Mouse (Mus musculus): ENCODE measurements around the gene Slc5a6. TPM values are rescaled to one million over a fixed set of nuclear protein-coding genes. Genes with fewer than 3 reads are reported as not detected.
A peak's percentile ranks its signal among the peaks of the same experiment; 100 is the strongest.
"Not testable (repeated sequence)": the region's sequence is repeated elsewhere in the genome, so short reads cannot be mapped to it uniquely, and the experiment has no call there.

Slc5a6 gene
- polyA plus RNA-seq, 1 experiment from 2014 or later = 18.8 TPM

DNA sequence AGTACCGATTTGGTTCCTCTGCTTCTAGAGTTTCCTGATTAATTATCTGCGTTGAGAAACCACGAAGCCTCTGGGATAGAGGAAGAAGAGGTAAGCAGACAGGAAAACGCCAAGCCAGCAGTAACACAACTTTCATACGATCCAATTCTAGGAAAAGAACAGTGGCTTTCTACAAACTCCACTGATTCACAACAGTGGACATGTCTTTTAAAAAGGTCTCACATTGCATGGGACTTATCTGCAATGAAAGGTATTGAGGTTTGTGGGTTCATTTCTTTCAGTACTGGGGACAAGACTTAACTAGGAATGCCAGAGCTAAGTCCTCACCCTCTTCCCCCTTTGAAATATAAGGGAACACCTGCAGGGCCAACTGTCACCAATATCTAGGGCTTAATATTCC is 1.6 kb downstream of the Slc5a6 start:
- ATAC-seq = no peak
- 76% methylated on average over 5 of the region's 5 CpGs for WGBS
- peaks cover 6% of the 10 kb centered on the region; the same call in 1 of the 2 replicates for H3K4me1 ChIP-seq (ENCODE audit: control insufficient read depth, insufficient read depth, low read length)
- peak overlapping the region; percentile 84 for H3K4me2 ChIP-seq (ENCODE audit: low read depth, low read length)
- no peaks in the 10 kb centered on the region; the same call in 1 of the 2 replicates for H3K36me3 ChIP-seq (ENCODE audit: control insufficient read depth, insufficient read depth, low read length)
- no peak overlapping the region for H3K27ac ChIP-seq (ENCODE audit: low read length)
- H3K9ac ChIP-seq (ENCODE audit: low read depth, low read length) = peak overlapping the region; percentile 96; the same call in 1 of the 2 replicates
- H3K9me3 ChIP-seq (ENCODE audit: control insufficient read depth, low read length) = no peaks in the 10 kb centered on the region
- peak overlapping the region; percentile 81 for H3K4me3 ChIP-seq (ENCODE audit: low read length)
- H3K27me3 ChIP-seq (replicated peaks; ENCODE audit: control insufficient read depth, insufficient read depth, low read length) = no peaks in the 10 kb centered on the region

DNA sequence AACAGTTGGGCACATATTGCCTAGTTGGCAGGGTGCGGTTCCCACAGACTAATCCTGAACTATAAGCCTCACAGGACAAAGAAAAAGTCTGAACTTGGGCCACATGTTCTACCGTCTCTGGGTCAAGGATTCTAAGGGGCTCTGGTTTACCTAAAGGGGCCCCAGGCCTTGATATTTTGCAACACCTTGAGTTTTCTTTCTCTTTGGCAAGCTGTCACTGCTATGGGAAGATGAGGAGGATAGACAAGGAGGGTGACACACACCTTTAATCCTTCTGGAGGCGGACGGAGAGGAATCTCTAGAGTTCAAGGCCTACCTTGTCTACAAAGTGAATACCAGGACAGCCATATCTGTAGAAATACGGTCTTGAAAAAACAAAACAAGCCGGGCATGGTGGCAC is 2.3 kb downstream of the Slc5a6 start:
- 0 out of 2 replicates have a peak overlapping the region, but pooled peaks have one; percentile 84 for H3K4me2 ChIP-seq (ENCODE audit: low read depth, low read length)
- no peak for ATAC-seq

DNA sequence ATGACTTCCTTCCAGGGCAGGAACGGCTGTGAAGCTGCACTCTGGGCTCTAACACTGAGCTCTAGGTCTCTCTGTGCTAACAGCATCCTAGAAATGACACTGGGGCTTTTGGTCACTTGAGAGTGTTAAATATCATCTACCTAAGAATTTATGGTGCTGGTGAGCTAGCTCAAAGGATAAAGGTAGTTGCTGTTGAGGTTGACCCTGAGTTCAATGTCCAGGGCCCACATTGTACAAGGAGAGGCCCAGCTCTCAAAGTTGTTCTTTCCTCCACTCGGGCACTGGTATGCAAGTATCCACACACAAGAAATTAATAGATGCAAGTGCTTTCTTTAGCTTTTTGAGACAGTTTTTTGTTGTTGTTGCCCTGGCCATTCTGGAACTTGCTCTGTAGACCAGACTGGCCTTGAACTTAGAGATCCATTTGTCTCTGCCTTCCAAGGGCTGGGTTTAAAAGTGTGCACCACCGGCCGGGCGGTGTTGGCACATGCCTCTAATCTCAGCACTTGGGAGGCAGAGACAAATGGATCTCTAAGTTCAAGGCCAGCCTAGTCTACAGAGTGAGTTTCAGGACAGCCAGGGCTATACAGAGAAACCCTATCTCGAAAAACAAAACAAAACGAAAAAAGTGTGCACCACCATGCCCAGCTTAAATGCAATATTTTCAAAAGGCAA is 10.4 kb downstream of the Slc5a6 start:
- Histone ChIP-seq H3K9me3 (ENCODE audit: control insufficient read depth, low read length) (no peaks in the 10 kb centered on the region), H3K27ac (ENCODE audit: low read length) (no peak overlapping the region; the same call in 1 of the 2 replicates), H3K36me3 (ENCODE audit: control insufficient read depth, insufficient read depth, low read length) (no peaks in the 10 kb centered on the region), H3K4me3 (ENCODE audit: low read length) (no peak overlapping the region), H3K9ac (ENCODE audit: low read depth, low read length) (no peak overlapping the region), H3K4me2 (ENCODE audit: low read depth, low read length) (no peak overlapping the region), H3K4me1 (ENCODE audit: control insufficient read depth, insufficient read depth, low read length) (no peaks in the 10 kb centered on the region), H3K27me3 (replicated peaks; ENCODE audit: control insufficient read depth, insufficient read depth, low read length) (no peaks in the 10 kb centered on the region)
- 90% methylated on average over 7 of the region's 7 CpGs for WGBS
- peak; percentile 22; the same call in 1 of the 2 replicates for ATAC-seq

More for the DNA sequence above, 2.3 kb downstream of the Slc5a6 start:
- Histone ChIP-seq H3K4me1 (ENCODE audit: control insufficient read depth, insufficient read depth, low read length) (peaks cover 6% of the 10 kb centered on the region; the same call in 1 of the 2 replicates), H3K27me3 (replicated peaks; ENCODE audit: control insufficient read depth, insufficient read depth, low read length) (no peaks in the 10 kb centered on the region), H3K9me3 (ENCODE audit: control insufficient read depth, low read length) (no peaks in the 10 kb centered on the region), H3K9ac (ENCODE audit: low read depth, low read length) (no peak overlapping the region), H3K4me3 (ENCODE audit: low read length) (no peak overlapping the region), H3K36me3 (ENCODE audit: control insufficient read depth, insufficient read depth, low read length) (no peaks in the 10 kb centered on the region; the same call in 1 of the 2 replicates), H3K27ac (ENCODE audit: low read length) (no peak overlapping the region)
- 91% methylated on average over 6 of the region's 6 CpGs for WGBS

DNA sequence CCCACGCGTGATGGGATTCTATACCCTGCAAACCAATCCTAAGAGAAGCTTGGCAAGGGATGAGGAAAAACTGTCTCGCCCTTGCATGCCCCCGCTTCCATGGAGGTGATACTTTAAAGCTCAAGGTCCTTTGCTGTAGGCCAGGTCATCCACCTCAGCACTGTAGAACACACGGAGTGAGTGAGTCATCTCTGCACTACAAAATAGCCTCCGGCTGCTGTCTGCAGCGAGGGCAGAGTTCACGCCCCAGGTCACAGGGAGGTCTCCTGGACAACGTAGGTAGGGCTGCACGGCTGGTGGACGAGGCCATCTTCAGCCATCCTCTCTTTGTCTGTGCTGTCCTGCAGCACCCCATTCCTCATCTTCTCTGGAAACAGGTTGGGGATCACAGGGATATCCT is 12.2 kb downstream of the Slc5a6 start:
- WGBS = 76% methylated on average over 11 of the region's 11 CpGs
- ATAC-seq = peak; percentile 51; the same call in 1 of the 2 replicates
- H3K4me3 ChIP-seq (ENCODE audit: low read length); H3K4me1 ChIP-seq (ENCODE audit: control insufficient read depth, insufficient read depth, low read length); H3K9me3 ChIP-seq (ENCODE audit: control insufficient read depth, low read length); H3K36me3 ChIP-seq (ENCODE audit: control insufficient read depth, insufficient read depth, low read length); H3K27ac ChIP-seq (ENCODE audit: low read length); H3K9ac ChIP-seq (ENCODE audit: low read depth, low read length); H3K4me2 ChIP-seq (ENCODE audit: low read depth, low read length); H3K27me3 ChIP-seq (replicated peaks; ENCODE audit: control insufficient read depth, insufficient read depth, low read length): not testable (repeated sequence)

DNA sequence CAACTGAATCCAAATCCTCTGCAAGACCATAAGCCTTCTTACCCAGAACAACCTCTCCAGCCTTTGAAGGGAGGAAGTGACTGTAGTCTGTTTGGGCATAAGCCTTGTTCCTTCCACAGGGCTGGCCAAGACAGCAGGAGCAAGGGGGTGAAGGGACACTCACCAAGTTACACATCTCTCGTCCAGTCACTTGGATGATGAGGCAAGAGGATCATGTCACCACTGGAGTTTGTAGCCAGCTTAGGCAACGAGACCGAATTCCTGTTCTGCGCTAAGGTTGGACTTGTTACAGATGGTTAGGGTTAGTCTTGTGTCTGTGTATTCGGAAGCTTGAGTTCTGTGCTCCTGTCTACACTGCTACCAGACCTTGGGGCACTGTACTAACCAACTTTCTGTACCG is 14.1 kb downstream of the Slc5a6 start:
- Histone ChIP-seq H3K27ac (ENCODE audit: low read length) (no peak overlapping the region), H3K4me2 (ENCODE audit: low read depth, low read length) (no peak overlapping the region), H3K9me3 (ENCODE audit: control insufficient read depth, low read length) (no peaks in the 10 kb centered on the region), H3K9ac (ENCODE audit: low read depth, low read length) (no peak overlapping the region), H3K4me1 (ENCODE audit: control insufficient read depth, insufficient read depth, low read length) (peaks cover 3% of the 10 kb centered on the region; the same call in 1 of the 2 replicates), H3K27me3 (replicated peaks; ENCODE audit: control insufficient read depth, insufficient read depth, low read length) (no peaks in the 10 kb centered on the region), H3K36me3 (ENCODE audit: control insufficient read depth, insufficient read depth, low read length) (no peaks in the 10 kb centered on the region), H3K4me3 (ENCODE audit: low read length) (no peak overlapping the region)
- 92% methylated on average over 6 of the region's 6 CpGs for WGBS
- no peak for ATAC-seq

DNA sequence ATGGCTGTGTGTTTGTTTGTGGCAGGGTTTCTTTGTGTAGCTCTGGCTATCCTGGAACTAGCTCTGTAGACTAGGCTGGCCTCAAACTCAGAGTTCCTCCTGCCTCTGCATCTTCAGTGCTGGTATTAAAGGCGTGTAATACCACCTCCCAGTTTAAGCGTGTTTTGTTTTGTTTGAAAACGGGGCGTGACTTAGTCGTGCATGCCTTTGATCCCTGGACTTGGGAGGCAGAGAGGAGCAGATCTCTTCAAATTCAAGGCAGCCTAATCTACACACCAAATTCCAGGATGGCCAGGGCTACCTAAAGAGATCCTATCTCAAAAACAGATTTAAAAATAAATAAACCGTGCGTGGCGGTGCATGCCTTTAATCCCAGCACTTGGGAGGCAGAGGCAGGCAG is 17.2 kb downstream of the Slc5a6 start:
- ATAC-seq = no peak
- H3K27me3 ChIP-seq (replicated peaks; ENCODE audit: control insufficient read depth, insufficient read depth, low read length) = no peaks in the 10 kb centered on the region
- no peaks in the 10 kb centered on the region for H3K36me3 ChIP-seq (ENCODE audit: control insufficient read depth, insufficient read depth, low read length)
- H3K27ac ChIP-seq (ENCODE audit: low read length) = no peak overlapping the region
- H3K4me2 ChIP-seq (ENCODE audit: low read depth, low read length) = no peak overlapping the region
- H3K4me3 ChIP-seq (ENCODE audit: low read length) = no peak overlapping the region
- H3K9me3 ChIP-seq (ENCODE audit: control insufficient read depth, low read length) = no peaks in the 10 kb centered on the region
- H3K9ac ChIP-seq (ENCODE audit: low read depth, low read length) = no peak overlapping the region
- WGBS = 81% methylated on average over 8 of the region's 8 CpGs
- H3K4me1 ChIP-seq (ENCODE audit: control insufficient read depth, insufficient read depth, low read length) = peaks cover 3% of the 10 kb centered on the region; the same call in 1 of the 2 replicates

DNA sequence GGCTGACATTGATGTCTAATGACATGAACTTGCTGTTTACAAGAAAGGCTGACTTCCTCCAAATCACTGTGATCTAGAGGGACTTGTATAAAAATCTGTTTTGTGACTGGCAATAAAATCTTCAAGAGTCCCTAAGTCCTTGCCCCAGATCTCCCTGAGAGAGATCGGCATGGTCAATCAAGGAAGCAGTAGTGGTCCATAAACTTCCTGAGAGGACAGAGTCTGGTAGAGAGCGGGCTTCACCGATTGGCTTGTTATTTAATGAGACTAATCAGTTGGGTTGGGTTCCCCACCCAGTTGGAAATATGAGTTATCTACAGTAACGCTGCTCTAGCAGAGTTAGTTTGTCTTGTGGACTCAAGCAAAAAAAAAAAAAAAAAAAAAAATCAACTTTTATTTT is 17.8 kb downstream of the Slc5a6 start:
- 57% methylated on average over 4 of the region's 4 CpGs for WGBS
- no peaks in the 10 kb centered on the region for H3K27me3 ChIP-seq (replicated peaks; ENCODE audit: control insufficient read depth, insufficient read depth, low read length)
- no peaks in the 10 kb centered on the region for H3K9me3 ChIP-seq (ENCODE audit: control insufficient read depth, low read length)
- H3K4me3 ChIP-seq (ENCODE audit: low read length) = no peak overlapping the region
- H3K27ac ChIP-seq (ENCODE audit: low read length) = no peak overlapping the region
- no peaks in the 10 kb centered on the region for H3K36me3 ChIP-seq (ENCODE audit: control insufficient read depth, insufficient read depth, low read length)
- no peak overlapping the region for H3K4me2 ChIP-seq (ENCODE audit: low read depth, low read length)
- H3K4me1 ChIP-seq (ENCODE audit: control insufficient read depth, insufficient read depth, low read length) = peaks cover 3% of the 10 kb centered on the region; the same call in 1 of the 2 replicates
- H3K9ac ChIP-seq (ENCODE audit: low read depth, low read length) = no peak overlapping the region
- peak; percentile 73 for ATAC-seq

DNA sequence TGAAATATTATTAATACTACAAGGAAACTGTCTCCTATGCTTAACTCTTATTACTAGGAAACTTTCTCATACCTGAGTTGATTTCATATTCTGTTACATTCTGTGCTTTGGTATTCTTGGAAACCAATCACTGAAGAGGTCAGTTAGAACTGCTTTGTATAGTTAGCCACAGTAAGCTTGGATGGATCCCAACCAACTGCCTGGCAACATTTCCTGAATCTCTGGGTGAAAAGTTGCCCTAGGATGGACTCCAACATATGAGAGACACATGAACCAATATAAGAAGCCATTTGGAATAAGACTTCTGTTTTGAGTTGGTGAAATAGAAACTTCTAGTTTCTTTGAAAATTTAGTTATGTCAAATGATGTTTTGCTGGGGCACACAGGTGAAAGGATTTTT is 24.1 kb downstream of the Slc5a6 start:
- Histone ChIP-seq H3K4me3 (ENCODE audit: low read length) (no peak overlapping the region), H3K36me3 (ENCODE audit: control insufficient read depth, insufficient read depth, low read length) (no peaks in the 10 kb centered on the region), H3K9me3 (ENCODE audit: control insufficient read depth, low read length) (no peaks in the 10 kb centered on the region), H3K27me3 (replicated peaks; ENCODE audit: control insufficient read depth, insufficient read depth, low read length) (no peaks in the 10 kb centered on the region), H3K4me2 (ENCODE audit: low read depth, low read length) (no peak overlapping the region), H3K4me1 (ENCODE audit: control insufficient read depth, insufficient read depth, low read length) (no peaks in the 10 kb centered on the region), H3K27ac (ENCODE audit: low read length) (no peak overlapping the region), H3K9ac (ENCODE audit: low read depth, low read length) (no peak overlapping the region)
- ATAC-seq = no peak

DNA sequence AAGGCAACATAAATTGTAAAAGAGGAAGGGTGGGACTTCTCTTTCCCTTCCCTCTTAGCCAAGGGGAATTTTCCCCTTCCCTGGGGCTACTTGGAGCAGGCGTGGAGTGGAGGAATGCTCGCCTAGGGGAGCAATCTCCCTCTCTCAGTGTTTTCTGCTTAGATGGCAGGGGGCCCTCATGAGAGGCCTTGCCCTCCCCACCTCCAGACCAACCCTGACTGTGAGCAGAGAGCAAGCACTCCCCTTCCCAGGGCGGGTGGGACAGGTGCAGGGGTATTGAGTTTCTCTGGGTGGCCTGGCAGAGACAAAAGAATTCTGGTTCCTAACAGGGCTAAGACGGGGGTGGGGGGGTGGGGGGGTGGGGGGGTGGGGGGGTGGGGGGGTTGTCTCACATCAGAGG is 25.5 kb downstream of the Slc5a6 start:
- H3K9ac ChIP-seq (ENCODE audit: low read depth, low read length) = no peak overlapping the region
- WGBS = 28% methylated on average over 4 of the region's 4 CpGs
- no peaks in the 10 kb centered on the region for H3K4me1 ChIP-seq (ENCODE audit: control insufficient read depth, insufficient read depth, low read length)
- H3K9me3 ChIP-seq (ENCODE audit: control insufficient read depth, low read length) = no peaks in the 10 kb centered on the region
- H3K36me3 ChIP-seq (ENCODE audit: control insufficient read depth, insufficient read depth, low read length) = no peaks in the 10 kb centered on the region
- no peak overlapping the region for H3K27ac ChIP-seq (ENCODE audit: low read length)
- ATAC-seq = no peak
- no peaks in the 10 kb centered on the region for H3K27me3 ChIP-seq (replicated peaks; ENCODE audit: control insufficient read depth, insufficient read depth, low read length)
- H3K4me2 ChIP-seq (ENCODE audit: low read depth, low read length) = no peak overlapping the region
- no peak overlapping the region for H3K4me3 ChIP-seq (ENCODE audit: low read length)

DNA sequence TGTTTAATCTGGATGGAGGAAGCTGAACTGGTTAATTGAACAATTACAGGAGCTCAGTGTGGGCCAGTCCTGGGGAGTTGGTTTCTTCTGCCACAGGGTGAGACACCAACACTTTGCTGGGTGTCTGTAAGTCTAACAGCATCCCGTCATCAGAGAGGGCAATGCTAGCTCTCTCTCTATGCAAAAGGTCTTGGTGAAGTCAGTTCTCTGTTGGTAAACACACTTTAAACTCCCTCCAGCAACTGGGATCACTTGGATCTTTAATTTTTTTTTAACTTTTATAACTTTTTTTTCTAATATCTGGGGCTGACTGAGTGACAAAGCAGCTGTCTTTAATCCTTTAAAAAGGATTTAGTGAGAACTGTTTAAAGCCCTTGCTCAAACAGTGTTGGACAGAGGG is 26.0 kb downstream of the Slc5a6 start:
- no peak overlapping the region for H3K4me3 ChIP-seq (ENCODE audit: low read length)
- H3K27me3 ChIP-seq (replicated peaks; ENCODE audit: control insufficient read depth, insufficient read depth, low read length) = no peaks in the 10 kb centered on the region
- 55% methylated on average over 1 of the region's 1 CpGs for WGBS
- no peak overlapping the region for H3K4me2 ChIP-seq (ENCODE audit: low read depth, low read length)
- H3K9me3 ChIP-seq (ENCODE audit: control insufficient read depth, low read length) = no peaks in the 10 kb centered on the region
- H3K36me3 ChIP-seq (ENCODE audit: control insufficient read depth, insufficient read depth, low read length) = no peaks in the 10 kb centered on the region
- no peak overlapping the region for H3K27ac ChIP-seq (ENCODE audit: low read length)
- ATAC-seq = no peak
- H3K9ac ChIP-seq (ENCODE audit: low read depth, low read length) = no peak overlapping the region
- H3K4me1 ChIP-seq (ENCODE audit: control insufficient read depth, insufficient read depth, low read length) = no peaks in the 10 kb centered on the region
